Mouse (Mus musculus): ENCODE results near the gene A530084C06Rik. TPM values are rescaled to one million over a fixed set of nuclear protein-coding genes. Genes with fewer than 3 reads are reported as not detected.

The A530084C06Rik gene
- not detected in 2 replicates for polyA plus RNA-seq (2014; fragmentation: Nextera tagmentation; extraction: Ambion mirVana)

GRCm38 (mm10) chr13:31558521-31559418 is at the start of gene A530084C06Rik:
A530084C06Rik (minus strand) TSS chr13:31559333.
- Histone ChIP-seq H3K36me3 (ENCODE audit: control insufficient read depth, insufficient read depth, low read length) (no peaks in the 10 kb centered on the region), H3K27ac (replicated peaks in 1 of 2; ENCODE audit: control insufficient read depth in 1 of 2, insufficient read depth in 1 of 2, low read depth in 2 of 2, low read length in 2 of 2) (no peak within 1 kb of the TSS), H3K4me2 (ENCODE audit: low read length) (peak within 1 kb of the TSS; percentile 99), H3K9ac (ENCODE audit: low read length) (peak within 1 kb of the TSS; percentile 54; the same call in 1 of the 2 replicates), H3K27me3 (ENCODE audit: control insufficient read depth, insufficient read depth, low read length) (peaks cover 96% of the 10 kb centered on the region), H3K4me1 (ENCODE audit: control insufficient read depth in 2 of 2, insufficient read depth in 2 of 2, low read length in 2 of 2) (peaks cover 5 to 21% of the 10 kb centered on the region in 2 experiments; a peak in 3 of 4 replicates), H3K4me3 (ENCODE audit: control insufficient read depth in 1 of 2, insufficient read depth in 1 of 2, low read depth in 1 of 2, low read length in 2 of 2) (peak within 1 kb of the TSS; percentile 51 to 69), H3K9me3 (ENCODE audit: control insufficient read depth, low read length) (no peaks in the 10 kb centered on the region)
- under 1% methylated on average over 88 of the region's 88 CpGs for WGBS
- ATAC-seq (ENCODE audit: insufficient number of reproducible peaks, insufficient read depth, low FRiP score, low read depth) = peak; percentile 10; the same call in 1 of the 2 replicates

GRCm38 (mm10) chr13:31603964-31604363 is 44.8 kb upstream of the A530084C06Rik start:
- H3K27me3 ChIP-seq (ENCODE audit: control insufficient read depth, insufficient read depth, low read length) = no peaks in the 10 kb centered on the region
- H3K4me3 ChIP-seq (ENCODE audit: control insufficient read depth in 1 of 2, insufficient read depth in 1 of 2, low read depth in 1 of 2, low read length in 2 of 2) = no peak overlapping the region
- no peaks in the 10 kb centered on the region for H3K9me3 ChIP-seq (ENCODE audit: control insufficient read depth, low read length)
- no peaks in the 10 kb centered on the region for H3K36me3 ChIP-seq (ENCODE audit: control insufficient read depth, insufficient read depth, low read length)
- no peak overlapping the region for H3K4me2 ChIP-seq (ENCODE audit: low read length)
- ATAC-seq (ENCODE audit: insufficient number of reproducible peaks, insufficient read depth, low FRiP score, low read depth) = no peak
- WGBS = 80% methylated on average over 6 of the region's 6 CpGs
- H3K27ac ChIP-seq (replicated peaks in 1 of 2; ENCODE audit: control insufficient read depth in 1 of 2, insufficient read depth in 1 of 2, low read depth in 2 of 2, low read length in 2 of 2) = no peak overlapping the region
- no peak overlapping the region for H3K9ac ChIP-seq (ENCODE audit: low read length)
- H3K4me1 ChIP-seq (ENCODE audit: control insufficient read depth in 2 of 2, insufficient read depth in 2 of 2, low read length in 2 of 2) = no peaks in the 10 kb centered on the region

- ATAC-seq (ENCODE audit: insufficient number of reproducible peaks, insufficient read depth, low FRiP score, low read depth) = no peak
- Histone ChIP-seq H3K9ac (ENCODE audit: low read length) (no peak overlapping the region), H3K36me3 (ENCODE audit: control insufficient read depth, insufficient read depth, low read length) (no peaks in the 10 kb centered on the region), H3K4me1 (ENCODE audit: control insufficient read depth in 2 of 2, insufficient read depth in 2 of 2, low read length in 2 of 2) (no peaks in the 10 kb centered on the region), H3K27ac (replicated peaks in 1 of 2; ENCODE audit: control insufficient read depth in 1 of 2, insufficient read depth in 1 of 2, low read depth in 2 of 2, low read length in 2 of 2) (no peak overlapping the region), H3K9me3 (ENCODE audit: control insufficient read depth, low read length) (no peaks in the 10 kb centered on the region), H3K4me3 (ENCODE audit: control insufficient read depth in 1 of 2, insufficient read depth in 1 of 2, low read depth in 1 of 2, low read length in 2 of 2) (no peak overlapping the region), H3K4me2 (ENCODE audit: low read length) (no peak overlapping the region), H3K27me3 (ENCODE audit: control insufficient read depth, insufficient read depth, low read length) (no peaks in the 10 kb centered on the region)
- 71% methylated on average over 5 of the region's 5 CpGs for WGBS
These were observed 40.4 kb upstream of the A530084C06Rik start for GRCm38 (mm10) chr13:31599576-31599975.

- no peak overlapping the region for H3K27ac ChIP-seq (replicated peaks in 1 of 2; ENCODE audit: control insufficient read depth in 1 of 2, insufficient read depth in 1 of 2, low read depth in 2 of 2, low read length in 2 of 2)
- H3K9me3 ChIP-seq (ENCODE audit: control insufficient read depth, low read length) = no peaks in the 10 kb centered on the region
- H3K36me3 ChIP-seq (ENCODE audit: control insufficient read depth, insufficient read depth, low read length) = no peaks in the 10 kb centered on the region
- H3K4me1 ChIP-seq (ENCODE audit: control insufficient read depth in 2 of 2, insufficient read depth in 2 of 2, low read length in 2 of 2) = peaks cover under 1 to 4% of the 10 kb centered on the region in 2 experiments; a peak in 1 of 4 replicates
- no peak overlapping the region for H3K4me2 ChIP-seq (ENCODE audit: low read length)
- ATAC-seq (ENCODE audit: insufficient number of reproducible peaks, insufficient read depth, low FRiP score, low read depth) = no peak
- H3K27me3 ChIP-seq (ENCODE audit: control insufficient read depth, insufficient read depth, low read length) = no peaks in the 10 kb centered on the region; the same call in 1 of the 2 replicates
- no peak overlapping the region for H3K4me3 ChIP-seq (ENCODE audit: control insufficient read depth in 1 of 2, insufficient read depth in 1 of 2, low read depth in 1 of 2, low read length in 2 of 2)
- 51% methylated on average over 5 of the region's 5 CpGs for WGBS
- H3K9ac ChIP-seq (ENCODE audit: low read length) = no peak overlapping the region
These were observed 28.2 kb upstream of the A530084C06Rik start for GRCm38 (mm10) chr13:31587341-31587740.

- no peak overlapping the region for H3K9ac ChIP-seq (ENCODE audit: low read length)
- WGBS = 50% methylated on average over 9 of the region's 9 CpGs
These were observed 20.7 kb upstream of the A530084C06Rik start for GRCm38 (mm10) chr13:31579866-31580265.

GRCm38 (mm10) chr13:31578389-31578788 is 19.3 kb upstream of the A530084C06Rik start:
- Histone ChIP-seq H3K36me3 (ENCODE audit: control insufficient read depth, insufficient read depth, low read length) (no peaks in the 10 kb centered on the region), H3K27me3 (ENCODE audit: control insufficient read depth, insufficient read depth, low read length) (peaks cover 18% of the 10 kb centered on the region; the same call in 1 of the 2 replicates), H3K27ac (replicated peaks in 1 of 2; ENCODE audit: control insufficient read depth in 1 of 2, insufficient read depth in 1 of 2, low read depth in 2 of 2, low read length in 2 of 2) (no peak overlapping the region), H3K9me3 (ENCODE audit: control insufficient read depth, low read length) (no peaks in the 10 kb centered on the region), H3K4me2 (ENCODE audit: low read length) (no peak overlapping the region), H3K4me3 (ENCODE audit: control insufficient read depth in 1 of 2, insufficient read depth in 1 of 2, low read depth in 1 of 2, low read length in 2 of 2) (no peak overlapping the region), H3K4me1 (ENCODE audit: control insufficient read depth in 2 of 2, insufficient read depth in 2 of 2, low read length in 2 of 2) (no peaks in the 10 kb centered on the region; a peak in 1 of 4 replicates), H3K9ac (ENCODE audit: low read length) (no peak overlapping the region)
- WGBS = 78% methylated on average over 10 of the region's 10 CpGs
- ATAC-seq (ENCODE audit: insufficient number of reproducible peaks, insufficient read depth, low FRiP score, low read depth) = no peak

More at GRCm38 (mm10) chr13:31579866-31580265, 20.7 kb upstream of the A530084C06Rik start:
- H3K4me3 ChIP-seq (ENCODE audit: control insufficient read depth in 1 of 2, insufficient read depth in 1 of 2, low read depth in 1 of 2, low read length in 2 of 2) = no peak overlapping the region
- no peaks in the 10 kb centered on the region for H3K36me3 ChIP-seq (ENCODE audit: control insufficient read depth, insufficient read depth, low read length)
- H3K4me2 ChIP-seq (ENCODE audit: low read length) = no peak overlapping the region
- no peak for ATAC-seq (ENCODE audit: insufficient number of reproducible peaks, insufficient read depth, low FRiP score, low read depth)
- no peaks in the 10 kb centered on the region; a peak in 1 of 4 replicates for H3K4me1 ChIP-seq (ENCODE audit: control insufficient read depth in 2 of 2, insufficient read depth in 2 of 2, low read length in 2 of 2)
- no peaks in the 10 kb centered on the region for H3K9me3 ChIP-seq (ENCODE audit: control insufficient read depth, low read length)
- peaks cover 18% of the 10 kb centered on the region; the same call in 1 of the 2 replicates for H3K27me3 ChIP-seq (ENCODE audit: control insufficient read depth, insufficient read depth, low read length)
- H3K27ac ChIP-seq (replicated peaks in 1 of 2; ENCODE audit: control insufficient read depth in 1 of 2, insufficient read depth in 1 of 2, low read depth in 2 of 2, low read length in 2 of 2) = no peak overlapping the region

GRCm38 (mm10) chr13:31577576-31577975 is 18.4 kb upstream of the A530084C06Rik start:
- H3K27me3 ChIP-seq (ENCODE audit: control insufficient read depth, insufficient read depth, low read length) = peaks cover 18% of the 10 kb centered on the region; the same call in 1 of the 2 replicates

More at GRCm38 (mm10) chr13:31577576-31577975, 18.4 kb upstream of the A530084C06Rik start:
- Histone ChIP-seq H3K9ac (ENCODE audit: low read length) (no peak overlapping the region), H3K9me3 (ENCODE audit: control insufficient read depth, low read length) (no peaks in the 10 kb centered on the region), H3K4me1 (ENCODE audit: control insufficient read depth in 2 of 2, insufficient read depth in 2 of 2, low read length in 2 of 2) (no peaks in the 10 kb centered on the region; a peak in 1 of 4 replicates), H3K36me3 (ENCODE audit: control insufficient read depth, insufficient read depth, low read length) (no peaks in the 10 kb centered on the region), H3K4me3 (ENCODE audit: control insufficient read depth in 1 of 2, insufficient read depth in 1 of 2, low read depth in 1 of 2, low read length in 2 of 2) (no peak overlapping the region), H3K27ac (replicated peaks in 1 of 2; ENCODE audit: control insufficient read depth in 1 of 2, insufficient read depth in 1 of 2, low read depth in 2 of 2, low read length in 2 of 2) (no peak overlapping the region), H3K4me2 (ENCODE audit: low read length) (no peak overlapping the region)
- no peak; the same call in 1 of the 2 replicates for ATAC-seq (ENCODE audit: insufficient number of reproducible peaks, insufficient read depth, low FRiP score, low read depth)
- 43% methylated on average over 6 of the region's 6 CpGs for WGBS
